Mouse (Mus musculus): ENCODE measurements around the gene Gsdme. TPM values are rescaled to one million over a fixed set of nuclear protein-coding genes. Genes with fewer than 3 reads are reported as not detected.

The Gsdme gene
- polyA plus RNA-seq, 2 experiments: 0.70 to 9.5 TPM

GRCm38 (mm10) chr6:50159842-50160241 is 103.8 kb downstream of the Gsdme start:
- ATAC-seq (ENCODE audit: insufficient read depth) (no peak), DNase-seq (ENCODE audit: low read depth in 3 of 3, low spot score in 3 of 3) (no peak)
- no peaks in the 10 kb centered on the region for H3K9me3 ChIP-seq (ENCODE audit: control insufficient read depth, low read length)
- no peak overlapping the region for H3K4me2 ChIP-seq (ENCODE audit: low read depth)
- no peaks in the 10 kb centered on the region for H3K4me1 ChIP-seq (replicated peaks; ENCODE audit: control insufficient read depth in 2 of 2, insufficient read depth in 2 of 2, low read length in 1 of 2)
- no peak overlapping the region for H3K4me3 ChIP-seq (ENCODE audit: insufficient read depth in 1 of 2, low read depth in 2 of 2, low read length in 2 of 2)
- no peak overlapping the region for H3K27ac ChIP-seq
- no peaks in the 10 kb centered on the region for H3K36me3 ChIP-seq (replicated peaks; ENCODE audit: control insufficient read depth, insufficient read depth, low read depth)
- 78% methylated on average over 6 of the region's 6 CpGs for WGBS (ENCODE audit: insufficient replicate concordance)
- H3K9ac ChIP-seq (replicated peaks): no peak overlapping the region
- H3K27me3 ChIP-seq (ENCODE audit: control insufficient read depth, insufficient read depth, low read length): no peaks in the 10 kb centered on the region
- TF ChIP-seq EP300 (IDR thresholded peaks at IDR 0.05; ENCODE audit: low read depth) (no peak), CTCF (IDR thresholded peaks at IDR 0.05; ENCODE audit: low read depth) (no peak)

- no peaks in the 10 kb centered on the region for H3K27me3 ChIP-seq (ENCODE audit: control insufficient read depth, insufficient read depth, low read length)
- H3K27ac ChIP-seq: no peak overlapping the region
- WGBS (ENCODE audit: insufficient replicate concordance): 69% methylated on average over 4 of the region's 4 CpGs
- H3K4me2 ChIP-seq (ENCODE audit: low read depth): no peak overlapping the region
- H3K36me3 ChIP-seq (replicated peaks; ENCODE audit: control insufficient read depth, insufficient read depth, low read depth): no peaks in the 10 kb centered on the region; the same call in 1 of the 2 replicates
- DNase-seq (ENCODE audit: low read depth in 3 of 3, low spot score in 3 of 3) (no peak), ATAC-seq (ENCODE audit: insufficient read depth) (no peak)
- H3K4me3 ChIP-seq (ENCODE audit: insufficient read depth in 1 of 2, low read depth in 2 of 2, low read length in 2 of 2): no peak overlapping the region
- H3K9me3 ChIP-seq (ENCODE audit: control insufficient read depth, low read length): no peaks in the 10 kb centered on the region
- no peak overlapping the region for H3K9ac ChIP-seq (replicated peaks)
- no peak for TF ChIP-seq CTCF (IDR thresholded peaks at IDR 0.05; ENCODE audit: low read depth)
- TF ChIP-seq EP300 (IDR thresholded peaks at IDR 0.05; ENCODE audit: low read depth): no peak
- no peaks in the 10 kb centered on the region for H3K4me1 ChIP-seq (replicated peaks; ENCODE audit: control insufficient read depth in 2 of 2, insufficient read depth in 2 of 2, low read length in 1 of 2)
These were observed 114.3 kb downstream of the Gsdme start for GRCm38 (mm10) chr6:50149378-50149777.

DNA sequence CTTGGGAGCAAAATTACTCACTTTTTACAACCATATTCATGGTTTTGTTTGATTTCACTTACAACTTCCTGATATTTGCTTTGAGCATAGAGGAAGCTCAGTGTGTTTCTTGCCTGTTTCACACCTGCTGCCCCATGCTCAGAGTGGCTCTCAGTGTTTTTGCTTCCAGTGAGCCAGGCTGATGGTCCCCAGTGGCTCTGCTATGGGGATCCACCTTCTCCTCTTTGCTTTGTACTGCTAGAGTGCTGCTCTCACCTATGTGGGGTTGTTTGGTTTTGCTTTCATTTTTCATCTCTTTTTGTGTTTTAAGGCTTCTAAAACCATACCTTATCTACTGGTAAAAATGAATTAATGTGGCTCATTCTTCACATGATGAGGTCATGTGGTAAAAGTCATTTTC is 117.5 kb downstream of the Gsdme start:
- TF ChIP-seq EP300 (IDR thresholded peaks at IDR 0.05; ENCODE audit: low read depth): no peak
- H3K36me3 ChIP-seq (replicated peaks; ENCODE audit: control insufficient read depth, insufficient read depth, low read depth): no peaks in the 10 kb centered on the region; the same call in 1 of the 2 replicates
- no peak overlapping the region for H3K4me2 ChIP-seq (ENCODE audit: low read depth)
- no peak overlapping the region for H3K4me3 ChIP-seq (ENCODE audit: insufficient read depth in 1 of 2, low read depth in 2 of 2, low read length in 2 of 2)
- no peaks in the 10 kb centered on the region for H3K27me3 ChIP-seq (ENCODE audit: control insufficient read depth, insufficient read depth, low read length)
- H3K27ac ChIP-seq: no peak overlapping the region
- H3K9ac ChIP-seq (replicated peaks): no peak overlapping the region
- ATAC-seq (ENCODE audit: insufficient read depth) (no peak), DNase-seq (ENCODE audit: low read depth in 3 of 3, low spot score in 3 of 3) (no peak)
- no peaks in the 10 kb centered on the region for H3K9me3 ChIP-seq (ENCODE audit: control insufficient read depth, low read length)
- no peaks in the 10 kb centered on the region for H3K4me1 ChIP-seq (replicated peaks; ENCODE audit: control insufficient read depth in 2 of 2, insufficient read depth in 2 of 2, low read length in 1 of 2)

DNA sequence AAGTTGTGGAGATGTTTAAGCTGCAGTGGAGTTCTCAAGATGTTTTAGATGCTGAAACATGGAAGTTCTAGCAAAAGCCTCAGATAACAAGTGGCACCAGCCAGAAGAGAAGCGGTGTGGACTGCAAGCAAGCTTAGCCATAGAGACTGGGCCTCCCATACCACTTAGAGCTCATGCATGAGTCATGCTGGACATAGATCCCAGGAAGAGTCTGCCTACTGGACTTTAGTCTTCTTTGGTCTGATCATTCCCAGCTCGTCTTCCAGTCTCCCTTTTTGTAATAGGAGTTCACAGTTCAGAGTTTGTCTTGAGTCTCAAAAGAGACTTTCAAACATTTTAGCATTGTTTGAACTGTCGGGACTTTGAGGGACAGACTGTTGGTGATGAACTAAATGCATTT is 124.1 kb downstream of the Gsdme start:
- no peak for ATAC-seq (ENCODE audit: insufficient read depth)
- WGBS (ENCODE audit: insufficient replicate concordance): 67% methylated on average over 3 of the region's 3 CpGs
- Histone ChIP-seq H3K4me1 (replicated peaks; ENCODE audit: control insufficient read depth in 2 of 2, insufficient read depth in 2 of 2, low read length in 1 of 2) (no peaks in the 10 kb centered on the region), H3K36me3 (replicated peaks; ENCODE audit: control insufficient read depth, insufficient read depth, low read depth) (no peaks in the 10 kb centered on the region), H3K27me3 (ENCODE audit: control insufficient read depth, insufficient read depth, low read length) (no peaks in the 10 kb centered on the region), H3K27ac (no peak overlapping the region), H3K9me3 (ENCODE audit: control insufficient read depth, low read length) (no peaks in the 10 kb centered on the region), H3K4me2 (ENCODE audit: low read depth) (no peak overlapping the region), H3K4me3 (ENCODE audit: insufficient read depth in 1 of 2, low read depth in 2 of 2, low read length in 2 of 2) (no peak overlapping the region), H3K9ac (replicated peaks) (no peak overlapping the region)
- DNase-seq (ENCODE audit: low read depth in 3 of 3, low spot score in 3 of 3): no peak
- TF ChIP-seq EP300 (IDR thresholded peaks at IDR 0.05; ENCODE audit: low read depth) (no peak), CTCF (IDR thresholded peaks at IDR 0.05; ENCODE audit: low read depth) (no peak)

Other genes with a start within 250 kb of the Gsdme start
- 8.1 and 19.3 TPM in 2 replicates for gene Mpp6, start 153.6 kb downstream of the Gsdme start, polyA plus RNA-seq (2012; rRNA removed)
- 28.5 and 32.2 TPM in 2 replicates for gene Mpp6, start 153.6 kb downstream of the Gsdme start, polyA plus RNA-seq (2014; fragmentation: Nextera tagmentation; extraction: Ambion mirVana)
- 0.51 and 0.70 TPM in 2 replicates for gene Osbpl3, start 192.3 kb upstream of the Gsdme start, polyA plus RNA-seq (2012; rRNA removed)
- gene Osbpl3, start 192.3 kb upstream of the Gsdme start, polyA plus RNA-seq (2014; fragmentation: Nextera tagmentation; extraction: Ambion mirVana): 0.60 and 0.94 TPM in 2 replicates

Measured in liver, embryonic 14.5 days (tissue).